Mouse (Mus musculus) right cerebral cortex, postnatal 36 days (tissue): ENCODE measurements around the gene Dhrs7c.

Source experiments
- DNase-seq, 2 experiments: peaks; one replicate each; pipeline ENCODE4 v3.0.0; 2022; ENCODE audit warnings: low spot score in 2 of 2, mixed read lengths in 1 of 2

Dhrs7c gene

DNA sequence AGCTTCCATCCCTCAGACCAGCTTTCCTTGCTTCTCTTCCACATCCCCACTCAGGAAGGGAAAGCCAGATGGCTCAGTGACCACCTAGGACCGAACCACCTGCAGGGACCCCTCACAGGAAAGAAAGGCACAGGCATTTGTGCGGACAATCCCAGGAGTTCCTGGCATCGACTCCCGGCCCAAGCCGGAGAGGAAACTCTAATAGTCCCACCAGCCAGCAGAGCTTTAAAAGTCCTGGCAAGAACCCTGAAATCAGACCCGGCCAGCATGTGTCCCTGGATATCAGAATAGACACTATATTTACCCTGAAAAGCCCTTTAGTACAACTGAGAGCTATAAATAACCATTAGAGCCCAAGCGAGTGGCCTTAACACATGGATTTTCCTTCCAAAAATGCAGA lies at the start of gene Dhrs7c:
Gene Dhrs7c (plus strand): TSS at position 257 of the 400 bp plus-strand sequence.
- DNase-seq, result no peak

GRCm38 (mm10) chr11:67756287-67756686 lies 41.7 kb upstream of the Dhrs7c start:
- DNase-seq, result no peak

GRCm38 (mm10) chr11:67757373-67758167 lies 40.4 kb upstream of the Dhrs7c start:
- no peak for DNase-seq

DNA sequence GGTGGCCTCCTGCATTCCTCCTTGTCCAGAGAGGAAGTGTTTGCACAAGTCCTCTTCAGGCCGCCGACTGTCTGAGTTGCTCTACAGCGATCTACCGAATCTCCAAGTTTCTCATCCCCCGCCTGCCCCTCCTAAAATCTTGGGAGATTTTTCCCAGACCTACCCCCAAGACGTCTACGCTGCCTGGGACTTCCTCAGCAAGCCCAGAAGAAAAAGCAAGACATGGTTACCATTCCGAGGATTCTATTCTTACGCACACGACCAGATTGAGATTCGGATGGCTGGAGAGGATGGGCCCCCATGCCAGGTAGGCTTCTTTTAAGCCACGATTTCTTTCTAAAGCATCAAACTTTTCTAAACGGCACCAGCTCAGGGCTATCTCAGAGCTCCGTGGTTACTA lies 26.9 kb upstream of the Dhrs7c start, which contains the start of gene Glp2r:
Gene Glp2r (minus strand): TSS at position 101 of the 400 bp plus-strand sequence.
- no peak for DNase-seq

- no peak for DNase-seq
Measured at GRCm38 (mm10) chr11:67771691-67772090, 26.3 kb upstream of the Dhrs7c start.

DNA sequence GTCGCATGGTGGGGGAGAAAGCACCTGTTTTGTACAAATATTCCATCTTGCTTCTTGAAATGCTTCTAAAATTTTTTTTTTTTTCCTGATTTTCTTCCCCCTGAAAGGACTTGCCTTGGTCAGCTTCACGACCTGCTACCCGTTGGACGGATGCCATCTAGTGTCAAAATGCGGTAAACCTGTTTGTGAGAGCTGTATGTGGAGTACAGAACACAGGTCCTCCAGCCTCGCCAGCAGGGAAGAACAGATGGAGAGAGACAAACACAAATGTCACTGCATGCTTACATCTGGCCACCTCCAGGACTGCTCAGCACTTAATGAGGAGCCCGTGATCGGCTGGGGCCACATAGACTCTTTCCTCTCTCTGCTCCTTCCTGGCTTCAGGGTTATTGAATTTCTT lies 25.4 kb upstream of the Dhrs7c start:
- DNase-seq, result peak; percentile 51 to 53

DNA sequence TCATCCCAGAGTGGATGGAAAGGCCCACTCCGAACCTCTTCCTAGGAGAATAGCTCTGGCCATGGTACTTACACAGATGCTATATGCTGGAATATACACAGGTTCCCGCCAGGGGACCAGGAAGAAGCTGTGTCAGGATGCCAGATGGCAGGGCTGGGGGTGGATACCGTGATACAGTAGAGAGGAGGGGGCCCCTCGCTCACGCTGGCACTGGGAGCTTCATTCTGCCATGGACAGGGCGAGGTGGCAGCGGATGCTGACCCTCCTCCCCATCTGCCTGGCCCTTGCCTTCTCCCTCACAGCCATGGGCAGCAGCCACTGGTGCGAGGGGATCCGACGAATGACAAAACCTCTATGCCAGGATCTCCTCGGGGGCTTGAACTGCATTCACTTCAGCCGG lies 23.6 kb upstream of the Dhrs7c start, which contains the start of gene Gsg1l2:
Gene Gsg1l2 (plus strand): TSS at position 230 of the 400 bp plus-strand sequence.
- no peak for DNase-seq

- no peak for DNase-seq
Measured at GRCm38 (mm10) chr11:67790182-67790581, 7.8 kb upstream of the Dhrs7c start.

DNA sequence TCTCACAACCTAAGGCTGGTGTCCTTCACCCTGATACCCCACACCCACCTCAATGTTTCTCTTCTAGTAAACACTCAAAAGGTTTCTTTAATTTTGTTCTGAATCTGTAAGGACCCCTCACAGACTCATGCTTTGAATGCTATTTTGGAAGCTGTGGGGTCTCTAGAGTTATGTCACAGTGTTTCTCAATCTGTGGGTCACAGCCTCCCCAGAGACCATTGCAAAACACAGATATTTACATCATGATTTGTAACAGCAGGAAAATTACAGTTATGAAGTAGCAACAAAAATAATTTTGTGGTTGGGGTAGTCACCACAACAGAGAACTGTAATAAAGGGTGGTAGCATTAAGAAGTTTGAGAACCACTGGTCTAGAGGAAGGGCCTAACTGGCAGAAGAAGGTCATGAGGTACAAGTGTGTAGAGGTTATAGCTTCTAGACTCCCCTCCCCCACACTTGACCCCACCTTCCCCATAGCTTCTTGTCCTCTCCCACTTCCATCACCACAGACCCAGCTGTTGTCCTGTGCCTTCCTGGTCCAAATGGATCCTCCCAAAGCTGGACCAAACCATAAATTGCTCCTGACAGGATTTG lies 2.2 kb downstream of the Dhrs7c start:
- no peak for DNase-seq

GRCm38 (mm10) chr11:67801169-67801568 lies 3.2 kb downstream of the Dhrs7c start:
- no peak for DNase-seq

GRCm38 (mm10) chr11:67805538-67805937 lies 7.6 kb downstream of the Dhrs7c start:
- no peak for DNase-seq

DNA sequence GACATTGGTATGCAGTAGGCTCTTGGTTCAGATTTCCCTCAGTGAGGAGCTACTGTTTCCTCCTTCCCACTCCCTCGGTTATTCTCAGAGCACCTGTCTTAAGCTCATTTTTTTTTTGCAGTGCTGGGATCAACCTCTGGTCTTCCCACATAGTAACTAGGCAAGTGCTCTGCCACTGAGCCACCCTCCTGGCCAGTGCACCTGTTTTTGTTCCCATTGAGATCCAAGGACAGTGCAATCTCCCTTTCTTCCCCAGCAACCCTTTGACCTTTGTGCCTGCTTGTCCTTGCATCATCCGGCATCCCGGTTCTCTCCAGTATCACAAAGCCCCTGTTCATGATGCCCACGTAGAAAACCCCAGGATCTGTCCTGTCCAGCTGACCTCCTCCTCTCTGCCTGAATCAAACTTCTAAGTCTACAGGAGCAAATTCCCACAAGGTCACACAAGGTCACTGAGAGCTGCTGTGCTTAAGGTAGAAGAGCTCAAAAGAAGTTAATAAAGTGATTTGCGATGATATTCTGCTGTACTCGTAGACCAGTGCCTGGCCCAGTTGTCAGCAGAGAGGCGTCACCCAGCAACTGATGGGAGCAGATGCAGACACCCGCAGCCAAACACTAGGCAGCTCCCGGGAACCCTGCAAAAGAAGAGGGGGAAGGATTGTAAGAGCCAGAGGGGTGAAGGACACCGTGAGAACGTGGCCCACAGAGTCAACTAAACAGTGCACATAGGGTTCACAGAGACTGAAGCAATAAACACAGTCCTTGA lies 9.0 kb downstream of the Dhrs7c start:
- DNase-seq, result no peak

DNA sequence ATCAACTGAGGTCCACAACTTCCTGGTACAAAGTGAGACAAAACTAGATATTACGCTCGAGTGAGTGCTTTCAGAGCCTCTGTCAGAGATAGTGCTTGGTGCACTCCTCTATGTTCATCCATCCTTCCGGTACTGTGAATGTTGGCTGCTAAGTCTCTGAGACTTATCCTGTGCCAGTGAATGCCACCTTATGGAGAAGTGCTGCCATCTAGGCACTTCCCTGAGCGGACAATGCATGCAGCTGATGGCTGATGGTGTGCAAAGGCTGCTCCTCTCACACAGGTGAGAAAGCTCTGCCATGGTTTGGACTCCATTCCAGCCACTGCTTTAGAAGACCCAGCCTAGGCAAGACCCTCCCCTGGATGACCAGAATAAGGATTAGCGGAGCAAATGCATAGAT lies 10.1 kb downstream of the Dhrs7c start:
- peak in 1 of 2 experiments; percentile 32 for DNase-seq

GRCm38 (mm10) chr11:67811535-67811934 lies 13.5 kb downstream of the Dhrs7c start:
- DNase-seq, result no peak

GRCm38 (mm10) chr11:67819604-67820003 lies 21.6 kb downstream of the Dhrs7c start:
- no peak for DNase-seq

DNA sequence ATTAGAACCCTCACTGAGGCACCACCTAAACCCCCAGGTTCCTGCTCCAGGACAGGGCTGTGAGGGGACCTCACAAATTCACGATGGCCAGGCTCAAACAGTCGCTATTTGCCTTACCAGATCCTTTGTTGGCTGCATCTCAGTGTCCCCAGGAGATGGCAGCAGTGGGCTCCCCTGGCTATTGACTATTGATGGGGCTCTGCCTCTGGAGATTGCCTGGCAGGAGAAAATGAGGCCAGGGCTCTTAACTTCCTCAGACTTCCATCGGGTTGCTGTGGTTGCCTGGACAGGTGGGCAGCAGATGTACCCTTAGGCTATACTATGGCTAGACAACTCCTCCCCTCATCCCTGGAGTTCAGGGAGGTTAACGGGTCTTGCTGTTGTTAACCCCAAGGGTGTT lies 22.2 kb downstream of the Dhrs7c start:
- DNase-seq, result no peak

DNA sequence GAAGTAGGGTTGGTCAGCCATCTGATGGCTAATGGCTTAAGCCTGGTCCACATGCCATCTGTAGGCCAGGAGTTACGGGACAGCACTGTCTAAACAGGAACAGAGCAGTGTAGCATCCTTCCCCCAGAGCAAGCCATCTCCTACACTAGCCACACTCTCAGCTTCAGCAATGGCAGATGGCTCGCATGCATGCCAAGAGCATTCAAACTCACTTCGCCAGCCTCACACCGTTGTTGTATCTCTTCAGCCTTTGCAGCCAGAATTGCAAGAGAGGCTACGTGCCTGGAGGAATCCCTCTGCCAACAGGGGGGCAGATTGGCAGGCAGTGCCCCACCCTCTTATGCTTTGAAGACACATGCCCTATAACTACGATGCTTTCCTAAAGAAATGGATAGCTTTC lies 23.6 kb downstream of the Dhrs7c start:
- DNase-seq, result peak; percentile 36 to 51

GRCm38 (mm10) chr11:67828360-67829059 lies 30.5 kb downstream of the Dhrs7c start:
- no peak for DNase-seq

- DNase-seq, result no peak
Measured at GRCm38 (mm10) chr11:67829530-67829929, 31.5 kb downstream of the Dhrs7c start.

- no peak for DNase-seq
Measured at GRCm38 (mm10) chr11:67831820-67832219, 33.8 kb downstream of the Dhrs7c start.

GRCm38 (mm10) chr11:67835408-67836078 lies 37.6 kb downstream of the Dhrs7c start:
- no peak for DNase-seq
